Mouse (Mus musculus): ENCODE measurements around the gene Dpysl4. TPM values are rescaled to one million over a fixed set of nuclear protein-coding genes. Genes with fewer than 3 reads are reported as not detected.
A peak's percentile ranks its signal among the peaks of the same experiment; 100 is the strongest.

Dpysl4 gene
- polyA plus RNA-seq, 2 experiments = 21.6 to 26.4 TPM

GRCm38 (mm10) chr7:139077283-139077682 lies 8.5 kb upstream of the Dpysl4 start:
- H3K27ac ChIP-seq (replicated peaks; ENCODE audit: low read depth, low read length) = no peak overlapping the region
- no peak for TF ChIP-seq POLR2A (IDR thresholded peaks at IDR 0.05; ENCODE audit: borderline replicate concordance, extremely low read depth, insufficient read depth, insufficient read length)
- peak; percentile 20 for DNase-seq (ENCODE audit: low spot score)
- no peak overlapping the region for H3K9ac ChIP-seq (ENCODE audit: low read depth, low read length, severe bottlenecking)
- no peaks in the 10 kb centered on the region for H3K27me3 ChIP-seq (ENCODE audit: control insufficient read depth, insufficient read depth, low read length)
- peaks cover 19% of the 10 kb centered on the region for H3K4me1 ChIP-seq (ENCODE audit: control insufficient read depth, insufficient read depth, low read length)
- no peak overlapping the region for H3K4me3 ChIP-seq (replicated peaks; ENCODE audit: low read length)
- no peak overlapping the region for H3K4me2 ChIP-seq (replicated peaks; ENCODE audit: low read depth, low read length, severe bottlenecking)
- H3K36me3 ChIP-seq (ENCODE audit: control insufficient read depth, insufficient read depth, low read length) = no peaks in the 10 kb centered on the region
- 15% methylated on average over 7 of the region's 7 CpGs for WGBS
- peak; percentile 73 for ATAC-seq (ENCODE audit: low FRiP score, low read depth)
- H3K9me3 ChIP-seq (ENCODE audit: control insufficient read depth, low read length) = no peaks in the 10 kb centered on the region

DNA sequence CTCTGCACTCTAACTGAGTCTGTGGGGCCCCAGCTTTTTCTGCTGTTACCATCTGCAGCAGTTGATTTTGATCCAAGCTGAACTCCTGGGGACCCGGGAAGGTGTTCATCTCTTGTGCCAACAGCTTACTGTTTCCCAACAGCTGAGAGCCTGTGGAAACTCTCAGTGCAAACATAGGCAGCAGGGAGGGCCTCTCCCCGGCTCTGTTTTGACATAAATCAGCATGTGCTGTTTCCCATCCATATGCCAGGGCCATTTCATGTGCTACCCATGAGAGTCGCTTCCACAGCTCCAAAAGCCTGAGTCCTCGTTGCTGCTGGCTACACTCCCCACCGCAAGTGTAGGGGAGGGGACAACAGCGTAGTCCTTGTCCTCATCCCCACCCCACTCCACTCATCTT lies 7.6 kb upstream of the Dpysl4 start:
- peaks cover 19% of the 10 kb centered on the region for H3K4me1 ChIP-seq (ENCODE audit: control insufficient read depth, insufficient read depth, low read length)
- peak; percentile 50 for DNase-seq (ENCODE audit: low spot score)
- H3K9ac ChIP-seq (ENCODE audit: low read depth, low read length, severe bottlenecking) = no peak overlapping the region
- H3K4me2 ChIP-seq (replicated peaks; ENCODE audit: low read depth, low read length, severe bottlenecking) = no peak overlapping the region
- H3K9me3 ChIP-seq (ENCODE audit: control insufficient read depth, low read length) = no peaks in the 10 kb centered on the region
- no peak for TF ChIP-seq POLR2A (IDR thresholded peaks at IDR 0.05; ENCODE audit: borderline replicate concordance, extremely low read depth, insufficient read depth, insufficient read length)
- ATAC-seq (ENCODE audit: low FRiP score, low read depth) = peak; percentile 39; the same call in 1 of the 2 replicates
- no peak overlapping the region for H3K4me3 ChIP-seq (replicated peaks; ENCODE audit: low read length)
- H3K27me3 ChIP-seq (ENCODE audit: control insufficient read depth, insufficient read depth, low read length) = no peaks in the 10 kb centered on the region
- 48% methylated on average over 6 of the region's 6 CpGs for WGBS
- H3K27ac ChIP-seq (replicated peaks; ENCODE audit: low read depth, low read length) = no peak overlapping the region
- H3K36me3 ChIP-seq (ENCODE audit: control insufficient read depth, insufficient read depth, low read length) = no peaks in the 10 kb centered on the region

DNA sequence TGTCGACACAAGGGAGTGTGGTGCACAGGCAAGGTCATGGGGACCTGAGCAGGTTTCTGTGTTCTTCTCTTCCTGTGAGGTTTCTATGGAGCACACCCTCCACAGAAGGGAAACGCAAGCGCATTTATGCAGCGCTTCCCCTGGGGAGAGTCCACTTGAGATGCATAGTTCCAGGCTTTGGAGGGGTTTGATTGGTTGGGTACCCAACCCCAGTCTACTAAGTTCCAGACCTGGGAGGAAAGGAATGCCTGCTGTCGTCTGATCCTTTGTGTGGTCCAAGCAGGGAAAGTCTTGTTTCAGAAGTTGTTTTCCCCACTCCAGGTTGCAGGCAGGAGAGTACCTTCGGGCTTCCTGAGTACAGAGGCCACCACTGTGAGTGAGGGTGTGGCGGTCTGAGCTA lies 6.7 kb upstream of the Dpysl4 start:
- Histone ChIP-seq H3K27ac (replicated peaks; ENCODE audit: low read depth, low read length) (no peak overlapping the region), H3K4me1 (ENCODE audit: control insufficient read depth, insufficient read depth, low read length) (peaks cover 19% of the 10 kb centered on the region), H3K4me2 (replicated peaks; ENCODE audit: low read depth, low read length, severe bottlenecking) (no peak overlapping the region), H3K4me3 (replicated peaks; ENCODE audit: low read length) (no peak overlapping the region), H3K27me3 (ENCODE audit: control insufficient read depth, insufficient read depth, low read length) (no peaks in the 10 kb centered on the region), H3K9ac (ENCODE audit: low read depth, low read length, severe bottlenecking) (no peak overlapping the region), H3K9me3 (ENCODE audit: control insufficient read depth, low read length) (no peaks in the 10 kb centered on the region), H3K36me3 (ENCODE audit: control insufficient read depth, insufficient read depth, low read length) (no peaks in the 10 kb centered on the region)
- ATAC-seq (ENCODE audit: low FRiP score, low read depth) (no peak), DNase-seq (ENCODE audit: low spot score) (no peak)
- TF ChIP-seq POLR2A (IDR thresholded peaks at IDR 0.05; ENCODE audit: borderline replicate concordance, extremely low read depth, insufficient read depth, insufficient read length) = no peak
- 78% methylated on average over 7 of the region's 7 CpGs for WGBS

GRCm38 (mm10) chr7:139080714-139081113 lies 5.1 kb upstream of the Dpysl4 start:
- no peak for DNase-seq (ENCODE audit: low spot score)
- H3K4me2 ChIP-seq (replicated peaks; ENCODE audit: low read depth, low read length, severe bottlenecking) = no peak overlapping the region
- H3K36me3 ChIP-seq (ENCODE audit: control insufficient read depth, insufficient read depth, low read length) = no peaks in the 10 kb centered on the region
- peaks cover 4% of the 10 kb centered on the region; the same call in 1 of the 2 replicates for H3K27me3 ChIP-seq (ENCODE audit: control insufficient read depth, insufficient read depth, low read length)
- no peak for TF ChIP-seq POLR2A (IDR thresholded peaks at IDR 0.05; ENCODE audit: borderline replicate concordance, extremely low read depth, insufficient read depth, insufficient read length)
- H3K9me3 ChIP-seq (ENCODE audit: control insufficient read depth, low read length) = no peaks in the 10 kb centered on the region
- WGBS = 74% methylated on average over 4 of the region's 4 CpGs
- no peak overlapping the region for H3K27ac ChIP-seq (replicated peaks; ENCODE audit: low read depth, low read length)
- peaks cover 13% of the 10 kb centered on the region for H3K4me1 ChIP-seq (ENCODE audit: control insufficient read depth, insufficient read depth, low read length)
- no peak overlapping the region for H3K9ac ChIP-seq (ENCODE audit: low read depth, low read length, severe bottlenecking)
- H3K4me3 ChIP-seq (replicated peaks; ENCODE audit: low read length) = no peak overlapping the region
- no peak for ATAC-seq (ENCODE audit: low FRiP score, low read depth)

DNA sequence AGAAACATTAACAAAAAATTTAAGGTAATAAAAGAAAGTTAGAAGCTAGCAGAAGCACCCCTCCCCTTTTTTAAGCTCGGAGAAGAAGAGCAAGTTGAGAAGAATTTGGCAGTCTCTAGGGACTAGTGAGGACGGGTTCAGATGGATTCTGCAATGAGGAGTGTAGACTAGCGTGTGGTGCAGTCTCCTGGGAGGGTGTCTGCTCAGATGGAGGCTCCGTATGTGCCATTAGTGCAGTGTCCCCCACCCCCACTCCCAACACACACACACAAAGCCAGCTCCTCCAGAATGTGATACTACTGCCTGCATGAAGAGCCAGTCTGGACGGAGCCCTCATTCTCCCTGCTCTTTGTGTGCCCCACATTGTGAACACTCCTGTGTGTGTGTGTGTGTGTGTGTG lies 4.6 kb upstream of the Dpysl4 start:
- peaks cover 13% of the 10 kb centered on the region for H3K4me1 ChIP-seq (ENCODE audit: control insufficient read depth, insufficient read depth, low read length)
- H3K4me2 ChIP-seq (replicated peaks; ENCODE audit: low read depth, low read length, severe bottlenecking) = no peak overlapping the region
- no peaks in the 10 kb centered on the region for H3K36me3 ChIP-seq (ENCODE audit: control insufficient read depth, insufficient read depth, low read length)
- peaks cover 4% of the 10 kb centered on the region; the same call in 1 of the 2 replicates for H3K27me3 ChIP-seq (ENCODE audit: control insufficient read depth, insufficient read depth, low read length)
- no peaks in the 10 kb centered on the region for H3K9me3 ChIP-seq (ENCODE audit: control insufficient read depth, low read length)
- WGBS = 71% methylated on average over 5 of the region's 5 CpGs
- H3K27ac ChIP-seq (replicated peaks; ENCODE audit: low read depth, low read length) = no peak overlapping the region
- H3K9ac ChIP-seq (ENCODE audit: low read depth, low read length, severe bottlenecking) = no peak overlapping the region
- H3K4me3 ChIP-seq (replicated peaks; ENCODE audit: low read length) = no peak overlapping the region
- DNase-seq (ENCODE audit: low spot score) (no peak), ATAC-seq (ENCODE audit: low FRiP score, low read depth) (no peak)
- TF ChIP-seq POLR2A (IDR thresholded peaks at IDR 0.05; ENCODE audit: borderline replicate concordance, extremely low read depth, insufficient read depth, insufficient read length) = no peak

DNA sequence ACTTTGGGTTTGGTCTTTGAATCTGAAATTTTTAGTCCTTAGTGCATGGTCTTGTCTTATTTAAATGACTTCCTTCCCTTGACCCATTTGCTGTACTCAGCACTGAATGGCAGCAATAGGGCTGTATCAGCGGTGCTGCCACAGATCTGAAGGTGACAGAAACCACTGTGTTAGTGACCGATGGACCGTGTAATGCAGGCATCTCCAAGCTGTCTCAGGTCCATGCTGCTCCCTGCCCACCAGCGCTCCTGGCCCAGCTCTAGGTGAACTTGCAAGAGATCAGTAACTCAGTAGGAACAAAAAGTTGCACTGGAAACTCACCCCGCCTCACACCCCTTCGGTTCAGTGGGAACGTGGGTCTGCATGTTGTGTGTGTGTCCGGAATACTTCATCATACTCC lies 3.5 kb upstream of the Dpysl4 start:
- Histone ChIP-seq H3K9ac (ENCODE audit: low read depth, low read length, severe bottlenecking) (no peak overlapping the region), H3K4me1 (ENCODE audit: control insufficient read depth, insufficient read depth, low read length) (peaks cover 19% of the 10 kb centered on the region), H3K4me3 (replicated peaks; ENCODE audit: low read length) (no peak overlapping the region), H3K27ac (replicated peaks; ENCODE audit: low read depth, low read length) (no peak overlapping the region), H3K9me3 (ENCODE audit: control insufficient read depth, low read length) (no peaks in the 10 kb centered on the region), H3K36me3 (ENCODE audit: control insufficient read depth, insufficient read depth, low read length) (no peaks in the 10 kb centered on the region), H3K27me3 (ENCODE audit: control insufficient read depth, insufficient read depth, low read length) (peaks cover 14% of the 10 kb centered on the region; the same call in 1 of the 2 replicates), H3K4me2 (replicated peaks; ENCODE audit: low read depth, low read length, severe bottlenecking) (no peak overlapping the region)
- DNase-seq (ENCODE audit: low spot score) (no peak), ATAC-seq (ENCODE audit: low FRiP score, low read depth) (no peak)
- TF ChIP-seq POLR2A (IDR thresholded peaks at IDR 0.05; ENCODE audit: borderline replicate concordance, extremely low read depth, insufficient read depth, insufficient read length) = no peak
- WGBS = 79% methylated on average over 8 of the region's 8 CpGs

Measured in limb, embryonic 14.5 days (tissue).